Mouse (Mus musculus) liver, embryonic 16.5 days (tissue): ENCODE data around the gene Olfr984. TPM values are rescaled to one million over a fixed set of nuclear protein-coding genes. Genes with fewer than 3 reads are reported as not detected.

Experiments used
- ATAC-seq: fragments of 200-750 bp; cut with Nextera tagmentation; 2 replicates; pipeline ENCODE4 v1.8.0; 2017; ENCODE audit warnings: low read depth, mild to moderate bottlenecking, moderate number of reproducible peaks, moderate library complexity
- H3K27ac ChIP-seq: fragments of 300-500 bp; sonication (generic); 2 replicates; pipeline ENCODE4 v1.5.1; 2014; ENCODE audit warnings: mild to moderate bottlenecking, low read length
- H3K27me3 ChIP-seq: fragments of 300-500 bp; sonication (generic); 2 replicates; pipeline ENCODE4 v1.6.1; 2014; ENCODE audit warnings: low read depth, low read length, mixed read lengths; ENCODE audit not compliant: control insufficient read depth, insufficient read depth
- H3K36me3 ChIP-seq: fragments of 300-500 bp; sonication (generic); 2 replicates; pipeline ENCODE4 v1.6.1; 2014; ENCODE audit warnings: mild to moderate bottlenecking; ENCODE audit not compliant: control insufficient read depth, insufficient read depth
- H3K4me1 ChIP-seq: fragments of 300-500 bp; sonication (generic); 2 replicates; pipeline ENCODE4 v1.6.1; 2014; ENCODE audit warnings: low read depth, low read length, mixed read lengths; ENCODE audit not compliant: control insufficient read depth
- H3K4me2 ChIP-seq: fragments of 300-500 bp; sonication (generic); 2 replicates; pipeline ENCODE4 v1.6.1; 2014; ENCODE audit warnings: low read depth, low read length, mixed read lengths
- H3K4me3 ChIP-seq: fragments of 300-500 bp; sonication (generic); 2 replicates; pipeline ENCODE4 v1.5.1; 2014; ENCODE audit warnings: low read depth, mild to moderate bottlenecking, low read length
- H3K9ac ChIP-seq: fragments of 300-500 bp; sonication (generic); 2 replicates; pipeline ENCODE4 v1.6.1; 2014; ENCODE audit warnings: low read depth, low read length
- H3K9me3 ChIP-seq: fragments of 300-500 bp; sonication (generic); replicated peaks from 2 replicates; pipeline ENCODE4 v1.6.1; 2016; ENCODE audit warnings: low read length; ENCODE audit not compliant: control insufficient read depth
- WGBS: fragments of 180-500 bp; shearing (Covaris S2); extraction: QIAGEN DNeasy Blood & Tissue Kit; methylation state at CpG from one replicate; pipeline ENCODE4 v1.1.7; 2014; ENCODE audit not compliant: insufficient replicate concordance; 5-methylcytosine and 5-hydroxymethylcytosine counted together
- polyA plus RNA-seq: library from polyadenylated mRNA; unstranded; fragments of >200 nt; fragmentation: Nextera tagmentation; extraction: Ambion mirVana; gene quantifications from 2 replicates; pipeline ENCODE4 v1.2.1, GENCODE M21; 2015

Gene Olfr984
- polyA plus RNA-seq, 1 experiment from 2014 or later = not detected

GRCm38 (mm10) chr9:40094769-40095168, 19.2 kb downstream of the Olfr984 start:
- Histone ChIP-seq H3K4me2 (no peak overlapping the region), H3K9me3 (no peaks in the 10 kb centered on the region), H3K4me3 (no peak overlapping the region), H3K27ac (no peak overlapping the region), H3K9ac (no peak overlapping the region), H3K27me3 (no peaks in the 10 kb centered on the region), H3K4me1 (no peaks in the 10 kb centered on the region), H3K36me3 (no peaks in the 10 kb centered on the region)
- ATAC-seq = no peak
- WGBS = 43% methylated on average over 3 of the region's 3 CpGs

GRCm38 (mm10) chr9:40093495-40093894, 20.5 kb downstream of the Olfr984 start, which contains the start of gene Olfr983:
Gene Olfr983, minus strand, starts transcription at chr9:40093595.
- Histone ChIP-seq H3K36me3 (no peaks in the 10 kb centered on the region), H3K4me2 (no peak within 1 kb of the TSS), H3K9me3 (no peaks in the 10 kb centered on the region), H3K27ac (no peak within 1 kb of the TSS), H3K4me1 (no peaks in the 10 kb centered on the region), H3K9ac (no peak within 1 kb of the TSS), H3K27me3 (no peaks in the 10 kb centered on the region), H3K4me3 (no peak within 1 kb of the TSS)
- no peak for ATAC-seq
- 65% methylated on average over 2 of the region's 2 CpGs for WGBS

GRCm38 (mm10) chr9:40073529-40073928, 40.5 kb downstream of the Olfr984 start, which contains the start of gene Olfr982:
Gene Olfr982, plus strand, starts transcription at chr9:40073829.
- 51% methylated on average over 2 of the region's 2 CpGs for WGBS
- Histone ChIP-seq H3K4me3 (no peak within 1 kb of the TSS), H3K36me3 (no peaks in the 10 kb centered on the region), H3K4me2 (no peak within 1 kb of the TSS), H3K9ac (no peak within 1 kb of the TSS), H3K27ac (no peak within 1 kb of the TSS), H3K27me3 (no peaks in the 10 kb centered on the region), H3K4me1 (no peaks in the 10 kb centered on the region), H3K9me3 (no peaks in the 10 kb centered on the region)
- ATAC-seq = no peak

GRCm38 (mm10) chr9:40050138-40050537, 63.9 kb downstream of the Olfr984 start:
- ATAC-seq = no peak
- Histone ChIP-seq H3K4me1 (no peaks in the 10 kb centered on the region), H3K36me3 (no peaks in the 10 kb centered on the region), H3K9me3 (no peaks in the 10 kb centered on the region), H3K9ac (no peak overlapping the region), H3K4me2 (no peak overlapping the region), H3K27me3 (no peaks in the 10 kb centered on the region), H3K27ac (no peak overlapping the region), H3K4me3 (no peak overlapping the region)
- 77% methylated on average over 19 of the region's 19 CpGs for WGBS

Other genes with a start within 250 kb of the Olfr984 start
- not detected in 2 replicates for gene Olfr972, start 247.8 kb downstream of the Olfr984 start, polyA plus RNA-seq
- not detected in 2 replicates for gene Olfr229, start 206.9 kb downstream of the Olfr984 start, polyA plus RNA-seq
- gene Olfr974, start 176.7 kb downstream of the Olfr984 start, polyA plus RNA-seq = not detected in 2 replicates
- not detected in 2 replicates for gene Olfr975, start 162.2 kb downstream of the Olfr984 start, polyA plus RNA-seq
- not detected in 2 replicates for gene Olfr976, start 153.1 kb downstream of the Olfr984 start, polyA plus RNA-seq
- not detected in 2 replicates for gene Olfr978, start 122.1 kb downstream of the Olfr984 start, polyA plus RNA-seq
- not detected in 2 replicates for gene Olfr979, start 110.7 kb downstream of the Olfr984 start, polyA plus RNA-seq
- gene Olfr980, start 104.6 kb downstream of the Olfr984 start, polyA plus RNA-seq = not detected in 2 replicates
- gene Olfr981, start 92.7 kb downstream of the Olfr984 start, polyA plus RNA-seq = not detected in 2 replicates
- not detected in 2 replicates for gene Olfr982, start 40.4 kb downstream of the Olfr984 start, polyA plus RNA-seq
- gene Olfr983, start 20.6 kb downstream of the Olfr984 start, polyA plus RNA-seq = not detected in 2 replicates
- gene Olfr985, start 16.0 kb upstream of the Olfr984 start, polyA plus RNA-seq = not detected in 2 replicates
- gene Tmem225, start 33.9 kb upstream of the Olfr984 start, polyA plus RNA-seq = not detected in 2 replicates
- gene Olfr986, start 66.7 kb upstream of the Olfr984 start, polyA plus RNA-seq = not detected in 2 replicates
- 0.72 and 0.79 TPM in 2 replicates for gene Zfp202, start 78.1 kb upstream of the Olfr984 start, polyA plus RNA-seq
- 0.28 and 0.30 TPM in 2 replicates for gene Scn3b, start 155.0 kb upstream of the Olfr984 start, polyA plus RNA-seq